Mouse (Mus musculus) macrophage (primary cell): ENCODE measurements around the gene Mtx3. TPM values are rescaled to one million over a fixed set of nuclear protein-coding genes. Genes with fewer than 3 reads are reported as not detected.

Source experiments
- polyA plus RNA-seq: library from polyadenylated mRNA; stranded (reverse); fragments of 250-400 nt; gene quantifications from 3 replicates; pipeline ENCODE4 v1.2.4, GENCODE M21; 2018; ENCODE audit warnings: inconsistent platforms

Gene Mtx3
- polyA plus RNA-seq, 1 experiment from 2014 or later: 3.7 TPM

Other genes with a start within 250 kb of the Mtx3 start
- gene Serinc5, start 233.7 kb upstream of the Mtx3 start, polyA plus RNA-seq: 3.1 to 9.9 TPM (median 5.8 TPM) in 3 replicates
- gene Thbs4, start 49.9 kb upstream of the Mtx3 start, polyA plus RNA-seq: not detected in 3 replicates